In the genomic region with DNA sequence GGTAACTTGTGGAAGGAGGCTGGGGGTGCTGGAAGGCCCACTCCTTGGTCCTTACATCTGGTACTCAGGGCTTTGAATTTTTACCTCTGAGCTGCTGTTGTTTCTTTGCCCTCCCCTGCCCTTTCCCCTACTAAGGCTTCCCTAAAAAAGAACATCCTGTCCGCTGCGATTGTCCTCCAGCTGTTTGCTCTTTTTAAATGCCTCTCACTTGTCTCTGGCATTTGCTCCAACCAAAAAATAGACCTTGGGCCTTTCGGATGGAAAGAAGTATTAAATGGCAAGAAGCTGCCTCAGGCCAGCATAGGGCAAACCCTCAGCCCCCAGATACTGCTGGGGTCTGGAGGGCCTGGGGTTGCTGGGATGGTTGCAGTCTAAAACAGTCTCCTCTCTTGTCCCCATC, we compare ENCODE assay signal across 13 mouse cellular contexts.
"Had no signal": no experiment of that assay in that cellular context is flagged by ENCODE, and none has a peak within 500 bp of the region (broad histone marks: within the 10 kb centered on the region; RNA-seq: fewer than 3 reads in every experiment).

No protein-coding gene starts in this region.

- H3K4me3 ChIP-seq: kidney, embryonic 15.5 days; limb, embryonic 15.5 days; liver, embryonic 15.5 days; midbrain, embryonic 10.5 days; myocyte; neural tube, embryonic 15.5 days had no signal

- H3K4me2 ChIP-seq: kidney, embryonic 15.5 days; limb, embryonic 15.5 days; liver, embryonic 15.5 days; neural tube, embryonic 15.5 days had no signal

- DNase-seq: kidney, adult 2 months; kidney, postnatal 14 days; midbrain, embryonic 14.5 days; right cerebral cortex, adult 18-20 months; right cerebral cortex, postnatal 25 days; thymus, postnatal 36 days had no signal

- H3K9ac ChIP-seq: kidney, embryonic 15.5 days; limb, embryonic 15.5 days; liver, embryonic 15.5 days; neural tube, embryonic 15.5 days had no signal

- H3K27me3 ChIP-seq: limb, embryonic 15.5 days had no signal

- H3K27ac ChIP-seq: kidney, embryonic 15.5 days; limb, embryonic 15.5 days; liver, embryonic 15.5 days; midbrain, embryonic 10.5 days; neural tube, embryonic 15.5 days had no signal

- H3K9me3 ChIP-seq: kidney, embryonic 15.5 days; limb, embryonic 15.5 days; liver, embryonic 15.5 days; midbrain, embryonic 10.5 days; neural tube, embryonic 15.5 days had no signal

- H3K36me3 ChIP-seq: kidney, embryonic 15.5 days; limb, embryonic 15.5 days; liver, embryonic 15.5 days; midbrain, embryonic 10.5 days; neural tube, embryonic 15.5 days had no signal

- ATAC-seq: intestine, embryonic 16.5 days had no signal
